Mouse (Mus musculus): ENCODE results near the gene Dnlz.

The Dnlz gene

GRCm38 (mm10) chr2:26298856-26299230, 53.1 kb downstream of the Dnlz start:
- DNase-seq (ENCODE audit: low spot score): no peak

DNA sequence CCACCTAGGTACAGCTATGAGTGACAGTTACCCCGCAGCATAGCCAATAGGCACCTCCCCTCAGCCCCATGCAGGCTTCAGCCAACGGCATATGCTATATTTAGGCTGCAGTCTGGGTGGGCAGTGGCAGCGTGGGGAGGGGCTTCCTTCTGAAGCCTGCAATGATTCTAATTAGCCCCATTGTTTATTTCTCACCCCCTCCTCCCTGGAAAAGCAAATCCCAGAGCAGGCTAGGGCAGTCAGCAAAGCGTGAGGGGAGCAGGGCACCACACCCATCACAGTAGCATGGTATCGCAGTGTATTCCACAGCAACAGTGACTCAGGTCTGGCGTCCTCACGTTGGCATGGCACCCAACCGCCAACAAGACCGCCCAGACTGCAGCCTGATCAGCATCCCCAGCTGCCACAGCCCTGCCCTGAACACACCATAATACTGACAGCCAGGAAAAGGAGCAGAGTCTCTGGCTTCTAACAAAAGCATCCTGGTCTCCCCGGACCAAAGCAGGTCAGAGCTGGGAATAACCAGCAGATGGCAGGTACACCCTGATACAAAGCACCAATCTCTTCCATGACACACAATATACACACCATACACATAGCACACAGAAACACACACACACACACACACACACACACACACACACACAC, 53.6 kb downstream of the Dnlz start:
- DNase-seq (ENCODE audit: low spot score): no peak
